Mouse (Mus musculus) gastrocnemius, adult 2 months (tissue): ENCODE measurements around the gene Tmem8b. TPM values are rescaled to one million over a fixed set of nuclear protein-coding genes. Genes with fewer than 3 reads are reported as not detected.

Source experiments
- DNase-seq: peaks from one replicate; pipeline ENCODE4 v3.0.0; 2022
- H3K27ac ChIP-seq: fragments of 200-600 bp; 2 replicates; pipeline ENCODE4 v1.8.1; 2022; ENCODE audit warnings: mild to moderate bottlenecking
- H3K4me3 ChIP-seq: fragments of 200-600 bp; 2 replicates; pipeline ENCODE4 v1.8.1; 2022; ENCODE audit warnings: mild to moderate bottlenecking, moderate library complexity
- CTCF ChIP-seq: fragments of 200-600 bp; IDR thresholded peaks from 2 replicates; pipeline ENCODE4 v1.8.1; 2022; ENCODE audit warnings: antibody characterized with exemption, mild to moderate bottlenecking, moderate library complexity
- intact Hi-C: fragments of 180-260 bp; cut with DNase I; formaldehyde crosslinking; loops from one replicate; pipeline ENCODE4 v1.15.1; 2025
- long read RNA-seq, 2 experiments: library from polyadenylated mRNA; stranded (forward); transcript quantifications; one replicate each; pipeline ENCODE4 v2.0.0; 2021
- total RNA-seq, 2 experiments: library from RNA; stranded (reverse); gene quantifications; 2 replicates each; pipeline ENCODE4 v1.2.3; 2021

The Tmem8b gene
- total RNA-seq, result 10 to 100 TPM in 1 of 2 experiments, 1 to 10 TPM in 1; 8.4 to 14.9 TPM
- long read RNA-seq, experiment 1, full-length matches to known transcripts, result 2 of 8 reads
- long read RNA-seq, experiment 1, partial matches to known transcripts, result 3 of 8 reads
- long read RNA-seq, experiment 1, other reads (novel, unspliced or antisense), result 3 of 8 reads
- long read RNA-seq, experiment 2, full-length matches to known transcripts, result 3 of 12 reads
- long read RNA-seq, experiment 2, partial matches to known transcripts, result 3 of 12 reads
- long read RNA-seq, experiment 2, other reads (novel, unspliced or antisense), result 6 of 12 reads

DNA sequence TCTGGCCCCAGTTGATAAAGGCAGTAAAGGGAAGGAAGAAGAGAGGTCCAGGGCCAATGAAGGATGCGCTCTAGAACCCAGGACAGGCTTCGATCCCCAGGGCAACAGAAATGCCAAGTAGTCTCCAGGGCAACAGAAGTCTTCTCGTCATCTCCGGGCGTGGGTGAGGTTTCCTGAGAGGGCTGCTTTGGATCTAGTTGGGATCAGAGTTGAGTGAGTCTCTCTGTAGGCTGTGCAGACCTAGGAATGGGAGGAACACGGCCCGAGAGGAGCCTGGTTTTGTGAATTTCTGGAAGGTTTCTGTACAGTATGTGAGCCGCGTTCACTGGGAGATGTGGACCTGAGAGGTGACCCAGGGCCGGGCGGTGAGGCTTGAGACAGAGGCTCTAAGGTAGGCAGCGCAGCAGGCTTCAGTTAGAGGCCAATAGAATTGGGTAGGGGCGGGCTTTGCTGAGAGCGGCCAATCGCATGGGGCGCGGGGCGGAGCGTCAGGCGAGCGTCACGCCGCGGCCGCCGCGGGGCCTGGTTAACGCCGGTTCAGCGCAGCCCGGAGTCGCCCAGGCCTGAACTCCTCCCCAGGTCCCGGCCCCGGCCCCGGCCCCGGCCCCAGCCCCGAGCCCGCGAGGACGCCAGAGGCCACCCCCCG lies at the start of gene Tmem8b, which contains the start of gene Fam221b:
Gene Tmem8b, plus strand, starts transcription at position 190 of the 646 bp plus-strand sequence.
Gene Fam221b, minus strand, starts transcription at position 364 of the 646 bp plus-strand sequence.
- DNase-seq, result peak; percentile 92
- peak within 1 kb of the TSS; percentile 90 for H3K4me3 ChIP-seq
- TF ChIP-seq CTCF, result no peak
- intact Hi-C loops, result loop anchor here (5.0 kb wide), 1 partner anchor 92 kb away; the partner anchor contains the start of genes Gba2 and Rgp1
- H3K27ac ChIP-seq, result peak within 1 kb of the TSS; percentile 95

DNA sequence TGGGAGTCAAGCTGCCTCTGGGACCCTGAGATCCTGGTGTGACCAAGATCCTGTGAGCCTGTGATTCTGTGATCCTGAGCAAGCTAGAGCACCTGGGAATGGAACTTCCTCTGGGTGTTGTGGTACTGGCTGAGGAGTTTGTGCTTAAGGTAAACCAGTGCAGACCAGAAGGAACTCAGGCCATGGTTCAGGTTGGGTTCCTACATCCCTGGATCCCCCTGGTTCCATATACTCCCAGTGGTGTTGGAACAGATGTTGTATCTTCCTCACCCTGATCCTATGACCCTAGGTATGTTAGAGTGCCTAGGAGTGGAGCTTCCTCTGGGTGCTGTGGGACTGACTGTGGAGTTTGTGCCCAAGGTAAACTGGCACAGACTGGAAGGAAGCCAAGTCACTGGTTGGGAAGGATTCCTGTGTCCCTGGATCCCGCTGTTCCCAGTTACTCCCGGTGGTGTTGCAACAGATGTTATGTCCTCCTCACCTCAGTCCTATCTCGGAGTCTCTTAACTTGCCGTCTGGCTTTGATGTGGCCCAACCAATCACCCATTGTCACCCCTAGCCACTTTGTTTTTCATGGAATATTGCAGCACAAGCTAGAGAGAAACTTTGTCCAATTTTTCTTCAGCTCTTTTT lies 48.5 kb upstream of the Tmem8b start:
- H3K4me3 ChIP-seq, result no peak overlapping the region
- no peak for DNase-seq
- intact Hi-C loops, result no loop called here
- TF ChIP-seq CTCF, result no peak
- H3K27ac ChIP-seq, result no peak overlapping the region

DNA sequence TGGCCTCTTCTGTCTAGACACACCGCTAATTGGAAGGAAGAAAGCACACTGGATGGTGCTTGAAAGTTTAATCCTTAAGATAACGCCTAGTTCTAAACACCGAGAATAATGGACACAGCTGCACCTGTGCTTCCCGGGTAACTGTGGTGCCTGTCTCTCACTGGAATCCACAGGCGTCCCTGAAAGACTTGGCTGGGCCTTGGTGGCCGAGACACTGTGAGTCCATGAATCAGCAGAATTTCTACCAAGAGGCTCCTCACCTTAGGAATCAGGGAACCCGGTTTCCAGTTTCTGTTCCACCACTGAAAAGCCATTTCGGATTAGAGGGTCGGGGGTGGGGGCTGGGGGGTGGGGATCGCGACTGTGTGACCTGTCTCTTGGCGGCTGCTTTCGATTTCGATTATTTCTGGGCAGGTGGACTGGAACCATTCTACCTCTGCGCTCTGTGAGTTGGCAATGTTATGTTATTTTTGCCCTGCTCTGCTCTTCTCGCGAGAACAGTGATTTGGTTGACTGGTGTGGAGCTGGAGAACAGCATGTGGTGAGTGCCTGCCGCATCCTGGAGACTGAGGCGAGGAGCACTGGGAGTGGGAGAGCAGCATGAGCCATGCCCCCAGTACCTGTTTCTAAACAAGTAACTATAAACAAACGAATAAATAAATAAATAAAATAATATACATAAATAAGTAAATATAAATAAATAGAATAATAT lies 39.5 kb upstream of the Tmem8b start:
- H3K4me3 ChIP-seq, result peak overlapping the region; percentile 47
- peak overlapping the region; percentile 63 for H3K27ac ChIP-seq
- no peak for TF ChIP-seq CTCF
- intact Hi-C loops, result no loop called here
- DNase-seq, result no peak

DNA sequence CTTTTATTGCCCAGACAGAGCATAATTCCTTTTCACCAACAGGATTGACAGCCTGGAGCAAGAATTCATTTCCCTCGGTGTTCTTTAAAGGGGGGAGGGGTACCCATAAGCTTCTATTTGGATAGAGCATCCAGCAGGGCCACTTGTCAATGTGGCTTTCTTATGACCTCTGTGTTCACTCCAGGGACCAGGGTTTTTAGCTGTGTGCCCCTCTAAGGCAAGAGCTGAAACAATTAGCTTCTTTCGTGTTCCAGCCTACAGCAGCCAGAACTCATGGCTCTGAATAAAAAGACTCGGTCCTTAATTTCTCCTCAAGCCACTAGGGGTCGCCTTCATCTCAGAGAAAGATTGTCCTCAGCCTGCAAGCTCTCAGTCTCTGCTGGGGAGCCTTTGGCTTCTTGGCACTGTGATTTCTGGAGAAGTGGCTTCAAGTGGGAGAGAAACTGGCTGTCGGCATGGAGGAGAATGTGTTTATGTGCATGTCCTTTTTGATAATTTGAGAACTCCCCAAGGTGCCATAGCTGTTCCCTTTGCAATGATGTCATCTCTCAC lies 38.7 kb upstream of the Tmem8b start:
- Histone ChIP-seq H3K27ac (peak overlapping the region; percentile 93; the same call in 1 of the 2 replicates), H3K4me3 (peak overlapping the region; percentile 91)
- intact Hi-C loops, result loop anchor here (1.0 to 5.0 kb wide), 3 partner anchors 40 to 232 kb away; no protein-coding TSS in a partner anchor
- TF ChIP-seq CTCF, result peak; percentile 91
- DNase-seq, result peak; percentile 74

DNA sequence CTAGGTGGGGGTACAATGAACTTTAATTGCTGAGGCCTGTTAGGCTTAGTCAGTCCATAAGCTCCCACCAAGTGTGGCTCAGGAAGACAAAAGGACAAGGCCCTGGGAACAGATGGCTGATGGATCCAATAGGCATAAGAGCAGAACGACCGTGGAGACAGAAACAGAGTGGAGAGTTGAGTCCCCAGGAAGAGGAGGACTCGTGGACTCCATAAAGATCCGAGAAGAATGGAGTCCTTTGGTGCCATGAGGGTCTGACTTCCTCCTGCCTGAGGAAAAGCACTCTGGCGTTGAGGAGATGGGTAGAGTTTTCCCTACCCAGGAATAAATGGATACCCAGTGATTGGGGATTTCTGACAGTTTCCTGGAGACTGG lies 38.1 kb upstream of the Tmem8b start:
- no peak for DNase-seq

GRCm38 (mm10) chr4:43631046-43631955 lies 37.5 kb upstream of the Tmem8b start, which contains the start of gene Npr2:
Npr2 (plus strand) TSS chr4:43631935.
- no peak for TF ChIP-seq CTCF

More for the DNA sequence above, 38.1 kb upstream of the Tmem8b start:
- peak overlapping the region; percentile 93 for H3K27ac ChIP-seq
- peak overlapping the region; percentile 91 for H3K4me3 ChIP-seq
- intact Hi-C loops, result loop anchor here (1.0 to 5.0 kb wide), 3 partner anchors 40 to 232 kb away; no protein-coding TSS in a partner anchor
- TF ChIP-seq CTCF, result no peak

DNA sequence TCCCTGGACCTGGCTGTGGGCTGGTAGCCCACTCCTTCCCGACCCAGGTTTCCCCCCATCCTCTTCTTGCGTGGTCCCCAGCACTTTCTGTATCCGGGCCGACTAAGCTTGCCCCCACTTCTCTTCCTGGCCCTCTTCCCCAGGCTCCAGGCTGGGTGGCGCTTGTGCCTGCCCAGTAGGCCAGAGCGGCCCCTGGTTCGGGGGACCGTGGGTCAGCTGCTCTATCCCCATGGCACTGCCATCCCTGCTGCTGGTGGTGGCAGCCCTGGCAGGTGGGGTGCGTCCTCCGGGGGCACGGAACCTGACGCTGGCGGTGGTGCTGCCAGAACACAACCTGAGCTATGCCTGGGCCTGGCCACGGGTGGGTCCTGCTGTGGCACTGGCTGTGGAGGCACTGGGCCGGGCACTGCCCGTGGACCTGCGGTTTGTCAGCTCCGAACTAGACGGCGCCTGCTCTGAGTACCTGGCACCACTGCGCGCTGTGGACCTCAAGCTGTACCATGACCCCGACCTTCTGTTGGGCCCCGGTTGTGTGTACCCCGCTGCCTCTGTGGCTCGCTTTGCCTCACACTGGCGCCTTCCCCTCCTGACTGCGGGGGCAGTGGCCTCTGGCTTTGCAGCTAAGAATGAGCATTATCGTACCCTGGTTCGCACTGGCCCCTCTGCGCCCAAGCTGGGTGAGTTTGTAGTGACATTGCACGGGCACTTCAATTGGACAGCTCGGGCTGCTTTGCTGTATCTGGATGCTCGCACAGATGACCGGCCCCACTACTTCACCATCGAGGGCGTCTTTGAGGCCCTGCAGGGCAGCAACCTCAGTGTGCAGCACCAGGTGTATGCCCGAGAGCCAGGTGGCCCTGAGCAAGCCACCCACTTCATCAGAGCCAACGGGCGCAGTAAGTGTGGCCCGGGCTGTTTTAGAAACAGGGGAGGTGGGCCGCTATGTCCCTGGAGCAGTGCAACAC lies 36.5 kb upstream of the Tmem8b start:
- Histone ChIP-seq H3K4me3 (peak overlapping the region; percentile 91), H3K27ac (peak overlapping the region; percentile 93)
- TF ChIP-seq CTCF, result no peak
- DNase-seq, result peak; percentile 60
- intact Hi-C loops, result loop anchor here (5.0 kb wide), 1 partner anchor 230 kb away; no protein-coding TSS in a partner anchor

More at GRCm38 (mm10) chr4:43631046-43631955, 37.5 kb upstream of the Tmem8b start, which contains the start of gene Npr2:
- intact Hi-C loops, result loop anchor here (5.0 kb wide), 1 partner anchor 231 kb away; no protein-coding TSS in a partner anchor
- Histone ChIP-seq H3K27ac (peak within 1 kb of the TSS; percentile 93), H3K4me3 (peak within 1 kb of the TSS; percentile 91)
- DNase-seq, result peak; percentile 80

DNA sequence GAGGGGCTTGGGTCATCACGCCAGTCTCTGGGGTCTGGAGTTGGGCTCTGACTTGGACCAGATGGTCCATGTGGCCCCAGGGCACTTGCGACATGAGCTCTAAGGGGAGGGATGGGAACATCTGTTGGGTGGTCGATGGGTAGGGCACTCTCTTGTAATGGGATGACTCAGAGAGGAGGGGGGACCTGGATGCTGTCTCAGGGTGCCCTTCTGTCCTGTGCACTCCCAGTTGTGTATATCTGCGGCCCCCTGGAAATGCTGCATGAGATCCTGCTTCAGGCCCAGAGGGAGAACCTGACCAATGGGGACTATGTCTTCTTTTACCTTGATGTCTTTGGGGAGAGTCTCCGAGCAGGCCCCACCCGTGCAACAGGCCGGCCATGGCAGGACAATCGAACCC lies 35.5 kb upstream of the Tmem8b start:
- Histone ChIP-seq H3K27ac (no peak overlapping the region; the same call in 1 of the 2 replicates), H3K4me3 (no peak overlapping the region; the same call in 1 of the 2 replicates)
- intact Hi-C loops, result loop anchor here (5.0 kb wide), 1 partner anchor 229 kb away; no protein-coding TSS in a partner anchor
- no peak for TF ChIP-seq CTCF
- DNase-seq, result no peak

GRCm38 (mm10) chr4:43633736-43634135 lies 35.0 kb upstream of the Tmem8b start:
- intact Hi-C loops, result loop anchor here (5.0 kb wide), 1 partner anchor 229 kb away; no protein-coding TSS in a partner anchor
- no peak for TF ChIP-seq CTCF
- DNase-seq, result no peak
- Histone ChIP-seq H3K4me3 (no peak overlapping the region), H3K27ac (no peak overlapping the region; the same call in 1 of the 2 replicates)
